Mouse (Mus musculus) thymus, adult 18-20 months (tissue): ENCODE data around the gene Smpd3.

Experiments
- DNase-seq, 2 experiments: peaks; one replicate each; pipeline ENCODE4 v3.0.0; 2022; ENCODE audit warnings: mixed read lengths in 2 of 2

Gene Smpd3

DNA sequence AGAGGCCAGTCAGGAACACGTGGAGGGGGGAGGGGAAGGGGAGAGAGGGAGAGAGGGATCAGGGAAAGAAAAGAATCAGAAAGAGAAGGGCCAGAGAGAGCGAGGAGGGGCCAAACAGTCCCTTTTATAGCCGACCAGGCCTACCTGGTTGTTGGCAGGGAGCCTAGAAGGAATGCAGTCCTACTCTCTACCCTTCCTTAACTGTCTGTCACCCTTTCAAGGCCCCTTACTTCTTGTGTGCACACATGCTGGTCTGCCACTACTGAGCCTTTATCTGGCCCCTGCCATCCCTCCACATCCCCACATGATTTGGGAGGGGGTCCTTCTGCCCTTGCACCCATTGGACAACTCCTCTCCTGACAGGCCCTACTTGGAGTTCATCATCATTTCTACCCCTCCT lies 49.1 kb downstream of the Smpd3 start:
- DNase-seq, result no peak

DNA sequence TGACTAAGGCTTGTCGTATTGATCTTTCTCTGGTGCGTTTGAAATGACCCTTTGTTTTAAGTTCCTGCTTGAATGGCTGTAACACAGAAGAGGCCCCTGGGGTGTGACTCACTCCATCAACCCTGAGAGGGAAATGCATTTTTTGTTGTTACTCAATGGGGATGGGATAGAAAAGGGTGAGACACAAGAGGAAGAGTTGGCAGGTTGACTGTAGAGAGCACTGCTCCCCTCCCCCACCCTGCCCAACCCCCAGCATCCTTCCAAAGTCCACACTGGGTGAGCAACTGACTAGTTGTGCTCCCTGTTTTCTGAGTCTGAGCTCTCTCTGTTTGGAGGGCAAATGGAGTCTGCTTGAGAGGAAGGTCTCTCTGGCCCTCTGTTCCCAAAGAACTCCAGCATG lies 50.3 kb downstream of the Smpd3 start:
- DNase-seq, result no peak

DNA sequence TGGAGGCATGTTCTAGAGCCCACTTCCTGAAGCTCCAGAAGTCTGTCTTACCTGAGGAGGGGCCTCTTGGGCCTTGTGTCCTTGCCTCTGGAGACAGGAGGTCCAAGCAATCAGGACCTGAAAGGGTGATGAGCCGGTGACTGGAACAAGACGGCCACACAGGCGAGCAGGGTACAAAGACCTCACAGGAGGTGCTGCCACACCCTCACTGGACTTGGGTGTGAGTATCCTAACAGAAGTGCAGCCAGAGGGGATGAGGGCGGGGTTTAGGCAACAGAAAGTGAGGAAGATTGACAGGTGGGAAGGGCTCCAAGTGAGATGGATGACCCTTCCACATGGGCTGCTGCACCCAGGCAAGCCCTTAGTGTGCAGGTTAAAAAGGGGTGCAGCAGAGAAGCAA lies 56.9 kb downstream of the Smpd3 start:
- no peak for DNase-seq

DNA sequence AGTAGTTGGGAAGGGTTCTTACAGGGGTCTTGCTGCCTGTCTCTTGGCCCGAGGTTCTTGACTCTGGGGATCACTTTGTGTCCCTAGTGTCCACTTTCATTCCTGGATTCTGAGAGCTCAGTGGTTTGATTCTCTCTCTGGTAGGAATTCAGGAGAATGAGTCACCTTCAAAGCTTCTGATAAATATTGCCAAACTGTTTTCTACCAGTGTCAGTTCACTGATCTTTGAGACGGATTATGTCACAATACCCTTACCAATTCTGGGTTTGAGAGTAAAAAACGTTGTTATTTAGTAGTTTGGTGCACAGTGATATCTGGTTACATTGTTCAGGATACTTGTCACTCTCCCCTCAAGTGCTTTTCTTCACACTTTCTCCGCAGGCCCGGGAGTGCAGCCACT lies 57.6 kb downstream of the Smpd3 start:
- DNase-seq, result no peak

- no peak for DNase-seq
These were observed 59.3 kb downstream of the Smpd3 start for GRCm38 (mm10) chr8:106278367-106279042.

- DNase-seq, result no peak
These were observed 61.0 kb downstream of the Smpd3 start for GRCm38 (mm10) chr8:106276709-106277317.

DNA sequence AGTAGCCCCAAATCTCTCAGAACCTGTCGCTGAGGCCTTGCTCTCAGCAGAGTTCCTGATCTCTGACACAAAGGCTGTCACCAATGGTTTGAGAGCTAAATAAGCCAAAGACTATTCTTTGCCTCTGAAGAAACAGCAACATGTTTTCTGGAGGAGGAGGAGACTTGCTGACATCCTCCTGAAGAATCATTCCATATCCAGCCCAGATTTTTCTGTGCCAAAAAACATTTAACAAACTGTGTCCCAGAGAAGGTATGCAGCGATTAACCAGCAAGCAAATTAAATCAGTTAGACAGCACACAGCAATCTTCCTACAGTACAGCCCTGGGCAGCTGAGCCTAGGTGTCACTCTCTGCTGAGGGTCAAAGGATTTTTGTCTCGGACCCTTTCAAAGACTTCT lies 64.3 kb downstream of the Smpd3 start:
- DNase-seq, result no peak

DNA sequence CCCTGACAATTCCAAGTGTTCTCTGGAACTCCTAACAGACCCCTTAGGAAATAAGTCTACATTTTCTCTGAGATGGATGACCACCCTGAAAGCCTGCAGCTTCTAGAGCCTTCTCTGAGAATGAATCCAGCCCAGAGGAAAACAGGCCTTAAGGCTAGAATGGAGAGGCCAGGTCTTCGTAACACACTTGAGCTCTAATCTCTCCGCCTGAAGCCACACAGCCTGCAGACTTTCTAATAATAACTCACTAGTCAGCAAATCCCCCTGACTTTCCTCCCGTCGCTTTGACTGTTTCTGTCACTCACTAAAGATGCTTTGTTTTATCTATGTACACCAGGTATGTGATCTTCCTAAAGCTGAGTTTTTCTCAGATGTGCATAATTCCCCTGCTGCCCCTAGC lies 66.4 kb downstream of the Smpd3 start:
- DNase-seq, result no peak

DNA sequence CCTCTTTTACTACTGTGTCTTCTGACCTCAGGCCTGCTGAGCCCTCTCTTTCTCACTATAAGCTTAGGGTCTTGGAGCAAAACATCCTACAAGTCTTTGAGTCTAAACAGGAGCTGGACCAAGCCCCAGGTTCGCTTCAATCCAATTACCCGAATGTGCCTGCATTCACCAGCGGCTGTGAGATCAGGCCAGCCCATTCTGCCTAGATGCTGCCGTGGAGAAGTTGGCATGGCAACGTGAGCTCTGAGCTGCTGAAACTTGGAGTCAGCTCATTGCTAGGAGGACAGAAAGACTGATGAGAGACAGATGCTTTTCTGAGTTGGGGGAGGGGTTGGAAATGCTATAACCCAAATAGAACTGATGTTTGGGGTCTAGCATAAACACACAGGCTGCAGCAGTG lies 67.0 kb downstream of the Smpd3 start:
- no peak for DNase-seq

DNA sequence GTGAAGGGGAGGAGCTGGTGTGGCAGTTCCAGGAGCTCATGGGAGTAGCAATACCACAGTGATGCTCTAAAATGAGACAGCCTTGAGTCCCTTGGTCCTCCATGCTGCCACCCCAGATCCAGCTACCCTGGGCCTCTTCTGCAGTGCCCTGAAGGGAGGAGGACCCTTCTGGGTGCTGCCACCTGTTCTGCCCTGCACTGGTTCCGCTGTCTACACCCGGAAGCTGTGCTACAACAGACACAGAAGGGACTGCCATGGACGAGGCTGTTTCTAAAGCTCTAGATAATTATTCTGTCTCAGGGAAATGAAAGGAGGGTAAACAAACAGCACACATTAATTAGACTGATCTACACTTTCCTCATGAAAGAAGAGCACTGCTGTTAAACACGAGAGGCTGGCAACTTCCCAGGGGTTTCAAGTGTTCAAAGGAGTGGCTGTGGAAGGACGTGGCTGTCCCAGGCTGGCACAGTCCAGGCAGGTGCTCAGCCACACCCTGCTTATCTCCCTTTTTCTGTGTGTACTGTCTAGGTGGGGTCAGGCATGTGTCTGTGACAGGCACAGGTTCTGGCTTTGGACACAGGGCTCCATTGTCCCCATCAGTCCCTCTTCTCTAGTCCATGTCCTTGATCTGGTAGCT lies 69.0 kb downstream of the Smpd3 start:
- DNase-seq, result no peak

DNA sequence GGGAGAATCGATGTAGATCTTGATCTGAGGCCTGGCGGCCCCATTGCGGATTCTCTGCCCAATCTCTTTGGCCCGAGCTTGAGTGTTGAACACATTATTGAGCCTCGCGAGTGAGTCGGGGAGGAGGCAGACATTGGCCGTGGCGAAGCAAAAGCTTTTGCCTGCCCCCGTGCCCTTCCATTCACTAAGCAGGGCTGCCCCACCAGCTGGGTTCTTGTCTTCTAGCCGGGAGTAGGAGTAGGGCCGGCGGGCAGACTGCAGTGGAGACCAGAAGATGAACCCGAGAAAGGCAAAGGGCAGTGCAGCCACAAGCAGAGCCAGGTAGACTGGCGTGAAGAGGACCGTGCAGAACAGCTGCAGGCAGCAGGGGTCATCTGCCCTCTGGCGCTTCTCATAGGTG lies 72.4 kb downstream of the Smpd3 start:
- no peak for DNase-seq

DNA sequence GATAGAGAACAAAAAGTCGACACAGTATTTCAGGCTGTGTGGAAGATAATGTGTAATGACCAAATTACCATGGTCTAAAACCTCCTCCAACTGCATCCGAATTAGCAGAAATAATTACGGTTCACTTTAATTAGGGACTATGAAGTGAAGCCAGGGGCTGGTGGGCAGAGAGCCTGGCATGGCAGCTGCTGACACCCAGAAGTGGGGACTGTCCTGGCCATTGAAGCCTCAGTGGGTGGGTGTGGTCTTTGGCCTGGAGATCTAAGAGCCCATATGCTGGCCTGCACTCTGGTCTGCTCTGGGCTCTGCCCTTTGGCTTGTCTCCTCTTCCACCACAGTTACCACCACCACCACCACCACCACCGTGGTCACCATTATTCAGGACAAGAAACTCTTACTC lies 73.9 kb downstream of the Smpd3 start:
- no peak for DNase-seq

DNA sequence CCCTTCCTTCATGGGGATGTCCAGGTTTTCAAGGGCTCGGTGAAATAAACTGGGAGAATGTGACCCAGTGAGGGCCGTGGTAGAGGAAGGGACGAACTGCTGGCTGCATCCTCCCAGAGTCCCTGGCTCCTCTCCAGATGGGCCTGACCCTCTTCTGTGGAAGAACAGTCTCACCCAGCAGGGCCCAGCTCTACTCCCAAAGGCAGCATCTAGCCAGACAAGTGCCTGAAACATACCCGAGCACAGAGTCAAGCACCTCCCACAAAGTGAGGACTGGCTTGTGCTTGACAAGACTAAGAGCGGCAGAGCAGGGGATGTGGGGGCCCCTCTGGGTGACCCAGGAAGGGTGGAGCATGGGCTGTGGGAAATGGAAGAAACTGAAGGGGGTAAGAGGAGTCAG lies 75.4 kb downstream of the Smpd3 start:
- DNase-seq, result no peak

- no peak for DNase-seq
These were observed 76.9 kb downstream of the Smpd3 start for GRCm38 (mm10) chr8:106260894-106261293.

DNA sequence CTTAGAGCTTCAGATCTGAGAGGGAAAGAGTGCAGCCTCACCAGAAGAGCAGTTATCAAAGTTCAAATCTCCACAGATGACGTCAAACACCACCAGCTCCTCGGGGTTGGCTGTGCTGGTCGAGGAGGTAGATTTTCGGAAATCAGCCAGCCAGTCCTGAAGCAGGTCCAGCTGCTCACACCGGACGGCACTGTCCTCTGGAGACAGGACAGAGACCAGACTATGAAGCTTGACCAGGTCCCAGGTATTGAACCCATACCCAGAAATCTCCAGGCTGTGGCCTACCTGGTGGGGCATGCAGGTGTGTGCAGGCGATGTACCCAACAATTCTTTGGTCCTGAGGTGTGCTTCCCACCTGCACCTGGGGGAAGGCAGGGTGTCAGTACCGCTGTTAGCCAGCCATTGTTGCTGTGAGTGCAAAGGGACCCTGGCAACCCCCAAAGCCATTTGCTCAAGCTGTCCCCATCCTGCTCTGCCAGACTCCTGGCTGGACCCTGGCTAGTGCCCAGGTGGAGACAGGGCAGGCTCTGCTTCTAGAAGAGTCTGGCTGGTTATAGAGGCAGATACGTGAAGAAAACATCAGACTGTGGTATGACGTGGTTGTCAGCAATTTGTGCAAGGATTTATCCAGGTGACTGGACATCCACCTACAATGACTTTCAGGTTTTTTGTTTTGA lies 78.1 kb downstream of the Smpd3 start:
- no peak for DNase-seq

- no peak for DNase-seq
These were observed 79.6 kb downstream of the Smpd3 start for GRCm38 (mm10) chr8:106258169-106258568.

DNA sequence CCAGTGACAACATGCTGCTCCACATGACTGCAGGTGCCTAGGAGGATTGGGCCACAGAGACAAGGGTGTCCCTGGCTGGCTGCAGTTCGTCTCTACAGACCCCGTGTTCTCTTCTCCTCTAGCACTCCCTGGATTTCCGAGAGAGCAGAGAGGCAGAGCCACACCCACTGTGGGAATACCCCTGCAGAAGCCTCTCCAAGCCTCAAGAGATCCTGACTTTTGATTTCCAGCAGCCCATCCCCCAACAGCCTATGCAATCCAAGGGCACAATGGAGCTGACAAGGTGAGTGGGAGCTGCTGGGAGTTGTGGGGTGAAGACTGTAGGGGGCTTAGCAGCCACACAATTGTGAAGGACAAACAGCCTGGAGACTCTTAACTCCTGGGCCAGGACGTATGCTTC lies 87.6 kb downstream of the Smpd3 start:
- DNase-seq, result no peak

- no peak for DNase-seq
These were observed 100.7 kb downstream of the Smpd3 start for GRCm38 (mm10) chr8:106237106-106237505.

DNA sequence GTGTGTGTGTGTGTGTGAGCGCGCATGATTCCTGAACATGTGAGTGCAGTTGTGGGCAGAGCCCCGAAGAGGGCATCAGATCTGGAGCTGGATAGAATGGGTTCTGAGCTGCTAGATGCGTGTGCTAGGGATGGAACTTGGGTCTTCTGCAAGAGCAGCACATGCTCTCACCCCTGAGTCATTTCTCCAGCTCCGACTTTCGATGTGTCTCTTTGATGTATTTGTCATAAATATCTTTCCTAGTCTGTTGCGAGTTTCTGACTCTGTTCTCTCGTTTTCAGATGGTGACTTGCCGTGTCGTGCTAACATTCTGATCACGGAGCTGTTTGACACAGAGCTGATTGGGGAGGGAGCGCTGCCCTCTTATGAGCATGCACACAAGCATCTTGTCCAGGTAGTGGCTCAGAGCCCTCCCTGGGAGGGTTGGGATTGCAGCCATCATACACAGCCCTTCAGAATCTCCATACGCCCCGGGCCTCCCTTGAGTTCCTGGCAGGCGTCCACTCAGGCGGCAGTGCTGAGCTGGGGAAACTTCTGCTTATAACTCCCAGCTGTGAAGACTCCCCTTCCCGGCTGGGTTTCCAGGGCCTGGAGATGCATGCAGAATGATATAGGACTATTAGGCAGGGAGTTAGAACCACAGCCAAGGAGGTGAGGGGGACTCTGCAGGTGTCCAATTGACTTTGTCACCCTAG lies 103.1 kb downstream of the Smpd3 start:
- no peak for DNase-seq

GRCm38 (mm10) chr8:106232751-106233150 lies 105.0 kb downstream of the Smpd3 start:
- DNase-seq, result no peak

GRCm38 (mm10) chr8:106231536-106231935 lies 106.3 kb downstream of the Smpd3 start:
- no peak for DNase-seq

DNA sequence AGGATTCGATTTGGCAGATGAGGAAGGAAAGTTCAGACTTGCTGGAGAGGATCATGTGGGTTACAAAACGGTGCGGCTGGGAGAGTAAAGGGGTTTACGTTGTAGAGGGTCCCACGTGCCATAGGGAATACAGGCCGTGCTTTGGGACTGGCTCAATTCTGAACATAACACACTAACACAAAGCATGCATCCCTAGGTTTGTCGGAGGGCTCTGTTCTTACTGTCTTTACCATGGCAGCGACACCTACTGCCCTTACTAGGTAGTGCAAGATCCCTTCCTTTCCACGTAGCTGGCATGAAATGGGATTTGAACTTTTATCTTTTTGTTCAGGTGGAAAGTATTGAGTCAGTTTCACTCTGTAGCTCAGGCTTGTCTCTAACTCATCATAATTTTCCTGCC lies 111.2 kb downstream of the Smpd3 start:
- DNase-seq, result peak in 1 of 2 experiments; percentile 18

DNA sequence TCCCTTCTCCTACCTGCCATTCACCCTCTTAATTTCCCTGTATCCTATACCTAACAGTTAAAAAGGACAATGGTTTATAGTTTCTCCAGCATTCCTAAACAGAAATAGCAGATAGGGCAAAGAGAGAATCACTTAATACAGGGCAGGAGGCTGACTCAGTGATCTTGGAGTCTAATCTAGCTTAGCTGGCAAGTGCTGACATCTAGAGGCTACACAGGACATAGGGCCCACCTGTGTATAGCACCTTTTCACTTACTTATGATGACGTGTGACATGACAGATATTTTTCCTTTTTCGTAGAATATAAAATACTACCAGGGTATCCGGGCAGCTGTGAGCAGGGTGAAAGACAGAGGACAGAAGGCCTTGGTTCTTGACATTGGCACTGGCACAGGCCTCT lies 118.2 kb downstream of the Smpd3 start:
- DNase-seq, result no peak
